Mouse (Mus musculus) monocyte, adult 2 months (primary cell): ENCODE measurements at regions not wholly inside any gene's neighbourhood (a gene's known extent, or its start where the extent isn't known, plus 50 kb on each side); places are given as distances from the start of the nearest gene placed in this dataset.
"Not testable (repeated sequence)": the region's sequence is repeated elsewhere in the genome, so short reads cannot be mapped to it uniquely, and the experiment has no call there.

Experiments used
- DNase-seq, 2 experiments: peaks; one replicate each; pipeline ENCODE4 v3.0.0; 2022; ENCODE audit warnings: low spot score in 2 of 2, low read depth in 1 of 2

- DNase-seq, result no peak
These were observed 710.5 kb downstream of the Rapgef2 start for GRCm38 (mm10) chr3:78575667-78576464.

- DNase-seq, result no peak
These were observed 711.5 kb downstream of the Rapgef2 start for GRCm38 (mm10) chr3:78574807-78575206.

DNA sequence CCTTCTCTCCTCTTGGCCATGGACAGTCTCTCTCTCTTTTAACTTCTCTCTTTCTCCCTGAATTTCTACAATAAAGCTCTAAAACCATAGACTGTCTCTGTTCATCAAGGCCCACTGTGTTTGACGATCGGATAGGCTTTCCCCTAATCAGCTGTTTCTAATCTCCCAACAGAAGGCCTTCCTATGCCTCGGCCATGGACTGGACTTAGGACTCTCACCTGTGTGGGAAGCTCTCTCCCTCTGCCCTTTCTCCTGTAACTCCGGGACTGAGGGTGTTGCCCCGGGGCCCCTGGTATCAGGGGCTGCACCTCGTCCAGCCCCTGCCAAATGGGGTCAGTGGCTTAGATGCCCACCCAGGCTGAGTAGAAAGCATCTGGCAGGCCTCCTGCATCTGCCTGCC, 713.0 kb downstream of the Rapgef2 start:
- DNase-seq, result no peak

DNA sequence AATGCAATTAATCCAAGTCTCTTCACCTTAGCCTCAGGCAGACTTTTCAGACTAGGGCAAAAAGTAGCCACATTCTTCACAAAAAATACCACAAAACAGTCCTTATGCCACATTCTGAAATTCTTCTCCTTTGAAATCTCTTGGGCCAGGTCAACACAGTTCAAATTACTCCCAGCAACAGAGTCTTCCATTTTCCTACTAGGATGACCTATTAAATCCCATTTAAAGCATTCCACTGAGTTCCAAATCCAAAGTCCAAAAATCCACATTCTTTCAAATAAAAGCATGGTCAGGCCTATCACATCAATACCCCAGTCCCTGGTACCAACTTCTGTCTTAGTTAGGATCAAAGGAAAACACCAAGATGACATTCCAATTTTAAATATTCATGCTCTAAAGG, 721.4 kb downstream of the Rapgef2 start:
- not testable (repeated sequence) for DNase-seq
